Mouse (Mus musculus) brain, embryonic 14.5 days (tissue): ENCODE data around the gene Cstb.

ENCODE experiments used
- CTCF ChIP-seq: fragments of 200-500 bp; IDR thresholded peaks from 2 replicates; pipeline ENCODE4 v1.5.1; 2012; ENCODE audit warnings: inconsistent platforms, mild to moderate bottlenecking, moderate library complexity, borderline replicate concordance; ENCODE audit not compliant: insufficient read depth, insufficient read length; ENCODE audit errors: extremely low read depth
- POLR2A ChIP-seq: fragments of 200-500 bp; IDR thresholded peaks from 2 replicates; pipeline ENCODE4 v1.6.1; 2012; ENCODE audit warnings: mild to moderate bottlenecking, inconsistent platforms, borderline replicate concordance; ENCODE audit not compliant: poor library complexity, insufficient read depth, insufficient read length, severe bottlenecking; ENCODE audit errors: extremely low read depth

- TF ChIP-seq CTCF, result no peak
- TF ChIP-seq POLR2A, result no peak
These were observed 33.1 kb downstream of the Cstb start for GRCm38 (mm10) chr10:78458348-78459111.
